Mouse (Mus musculus) bone marrow macrophage, adult 2 months (primary cell): ENCODE measurements at regions not wholly inside any gene's neighbourhood (a gene's known extent, or its start where the extent isn't known, plus 50 kb on each side); places are given as distances from the start of the nearest gene placed in this dataset.

Experiments
- H3K27ac ChIP-seq: 2 replicates; pipeline ENCODE4 v1.5.1; 2012; ENCODE audit warnings: low read depth, low read length; ENCODE audit not compliant: insufficient read depth
- H3K4me1 ChIP-seq: 2 replicates; pipeline ENCODE4 v1.6.1; 2012; ENCODE audit warnings: low read length; ENCODE audit not compliant: control insufficient read depth, insufficient read depth
- H3K4me3 ChIP-seq: 2 replicates; pipeline ENCODE4 v1.5.1; 2012; ENCODE audit warnings: mild to moderate bottlenecking, low read length, moderate library complexity; ENCODE audit not compliant: insufficient read depth
- CTCF ChIP-seq: IDR thresholded peaks from 2 replicates; pipeline ENCODE4 v1.5.1; 2012; ENCODE audit warnings: low read depth, mild to moderate bottlenecking, low read length, moderate library complexity
- POLR2A ChIP-seq: IDR thresholded peaks from 2 replicates; pipeline ENCODE4 v1.6.1; 2012; ENCODE audit warnings: mild to moderate bottlenecking, low read depth, low read length, borderline replicate concordance

GRCm38 (mm10) chr9:113601451-113601850, 106.6 kb downstream of the Pdcd6ip start:
- Histone ChIP-seq H3K4me1 (no peaks in the 10 kb centered on the region), H3K27ac (no peak overlapping the region), H3K4me3 (no peak overlapping the region)
- TF ChIP-seq POLR2A (no peak), CTCF (no peak)

- H3K4me1 ChIP-seq, result peaks cover 3% of the 10 kb centered on the region; the same call in 1 of the 2 replicates
- no peak for TF ChIP-seq CTCF
- TF ChIP-seq POLR2A, result no peak
- H3K4me3 ChIP-seq, result no peak overlapping the region
- no peak overlapping the region for H3K27ac ChIP-seq
Measured at GRCm38 (mm10) chr9:113587260-113587659, 120.8 kb downstream of the Pdcd6ip start.

- H3K27ac ChIP-seq, result no peak overlapping the region
Measured at GRCm38 (mm10) chr9:113586477-113586876, 121.6 kb downstream of the Pdcd6ip start.

GRCm38 (mm10) chr9:113578221-113578620, 129.8 kb downstream of the Pdcd6ip start:
- Histone ChIP-seq H3K4me1 (peaks cover 3% of the 10 kb centered on the region; the same call in 1 of the 2 replicates), H3K4me3 (no peak overlapping the region), H3K27ac (no peak overlapping the region)
- TF ChIP-seq CTCF (no peak), POLR2A (no peak)

More at GRCm38 (mm10) chr9:113586477-113586876, 121.6 kb downstream of the Pdcd6ip start:
- H3K4me3 ChIP-seq, result no peak overlapping the region
- TF ChIP-seq CTCF (no peak), POLR2A (no peak)
- H3K4me1 ChIP-seq, result peaks cover 3% of the 10 kb centered on the region; the same call in 1 of the 2 replicates

- Histone ChIP-seq H3K4me1 (peaks cover 25% of the 10 kb centered on the region), H3K4me3 (no peak overlapping the region), H3K27ac (peak overlapping the region; percentile 31)
- TF ChIP-seq POLR2A (no peak), CTCF (no peak)
Measured at GRCm38 (mm10) chr9:113568849-113569248, 139.2 kb downstream of the Pdcd6ip start.

GRCm38 (mm10) chr9:113567705-113568104, 140.4 kb downstream of the Pdcd6ip start:
- no peak for TF ChIP-seq POLR2A
- no peak for TF ChIP-seq CTCF
- peak overlapping the region; percentile 5; the same call in 1 of the 2 replicates for H3K27ac ChIP-seq
- peaks cover 25% of the 10 kb centered on the region for H3K4me1 ChIP-seq
- H3K4me3 ChIP-seq, result no peak overlapping the region

GRCm38 (mm10) chr9:113566620-113567019, 141.4 kb downstream of the Pdcd6ip start:
- Histone ChIP-seq H3K27ac (no peak overlapping the region), H3K4me3 (no peak overlapping the region), H3K4me1 (peaks cover 25% of the 10 kb centered on the region)
- TF ChIP-seq POLR2A, result no peak

GRCm38 (mm10) chr9:113553911-113554310, 154.1 kb downstream of the Pdcd6ip start:
- no peaks in the 10 kb centered on the region for H3K4me1 ChIP-seq
- H3K4me3 ChIP-seq, result no peak overlapping the region
- TF ChIP-seq POLR2A (no peak), CTCF (no peak)
- H3K27ac ChIP-seq, result no peak overlapping the region

GRCm38 (mm10) chr9:113547458-113547857, 160.6 kb downstream of the Pdcd6ip start:
- H3K4me1 ChIP-seq, result peaks cover 6% of the 10 kb centered on the region
- no peak overlapping the region for H3K4me3 ChIP-seq
- TF ChIP-seq CTCF (no peak), POLR2A (no peak)
- peak overlapping the region; percentile 41 for H3K27ac ChIP-seq

GRCm38 (mm10) chr9:113528586-113528985, 179.5 kb downstream of the Pdcd6ip start:
- Histone ChIP-seq H3K4me3 (no peak overlapping the region), H3K27ac (no peak overlapping the region), H3K4me1 (peaks cover 4% of the 10 kb centered on the region; the same call in 1 of the 2 replicates)
- TF ChIP-seq POLR2A (no peak), CTCF (no peak)

GRCm38 (mm10) chr9:113524307-113524706, 183.8 kb downstream of the Pdcd6ip start:
- no peak for TF ChIP-seq POLR2A
- no peak for TF ChIP-seq CTCF
- peaks cover 8% of the 10 kb centered on the region; the same call in 1 of the 2 replicates for H3K4me1 ChIP-seq
- no peak overlapping the region for H3K4me3 ChIP-seq
- no peak overlapping the region for H3K27ac ChIP-seq
